29 mouse cellular contexts compared by ENCODE assay signal in genomic region chr17:31098788-31099187, GRCm38 (mm10). TPM values are rescaled to one million over a fixed set of nuclear protein-coding genes. Genes with fewer than 3 reads are reported as not detected.
DNase-seq lines count a peak whose midpoint lies in the region; ATAC-seq and TF ChIP-seq lines count a peak whose summit lies in the region.
"Had no signal": no experiment of that assay in that cellular context is flagged by ENCODE, and none has a peak within 500 bp of the region (broad histone marks: within the 10 kb centered on the region; RNA-seq: fewer than 3 reads in every experiment).

No protein-coding gene starts in this region.

- 83% methylated on average over 5 of the region's 5 CpGs for WGBS in midbrain, embryonic 11.5 days
- WGBS in midbrain, embryonic 10.5 days, result 84% methylated on average over 5 of the region's 5 CpGs
- 58% methylated on average over 5 of the region's 5 CpGs for WGBS in liver, embryonic 15.5 days (ENCODE audit: insufficient replicate concordance)
- 61% methylated on average over 5 of the region's 5 CpGs for WGBS in olfactory bulb, adult 2 months

- no peak for TF ChIP-seq CTCF in olfactory bulb, adult 2 months (IDR thresholded peaks at IDR 0.05; ENCODE audit: insufficient read depth, low read depth, low read length)

- no peaks in the 10 kb centered on the region for H3K9me3 ChIP-seq in midbrain, embryonic 11.5 days (ENCODE audit: control insufficient read depth, low read length)
- no peaks in the 10 kb centered on the region; the same call in 1 of the 2 replicates for H3K9me3 ChIP-seq in midbrain, embryonic 10.5 days (replicated peaks)
- H3K9me3 ChIP-seq in liver, embryonic 15.5 days (replicated peaks), result no peaks in the 10 kb centered on the region
- H3K9me3 ChIP-seq: heart, embryonic 13.5 days had no signal

- DNase-seq in midbrain, embryonic 11.5 days (ENCODE audit: low spot score, missing footprints), result peak; percentile 17
- DNase-seq in midbrain, embryonic 10.5 days (ENCODE audit: low spot score), result no peak
- peak; percentile 62 for DNase-seq in liver
- no peak for DNase-seq in cerebellum, adult 8-10 months
- no peak for DNase-seq in lung, postnatal 14 days
- DNase-seq: adrenal gland, postnatal 14 days; cerebellum, adult 11-12 months; cerebellum, postnatal 10 days; heart, postnatal 10 days; kidney, adult 2 months; kidney, postnatal 4 days; lung, adult 2 months; lung, postnatal 10 days; midbrain, embryonic 14.5 days; retina, postnatal 1 day; right cerebral cortex, postnatal 25 days; thymus, adult 18-20 months; thymus, postnatal 36 days had no signal

- no peaks in the 10 kb centered on the region for H3K4me1 ChIP-seq in midbrain, embryonic 11.5 days (ENCODE audit: control insufficient read depth, insufficient read depth, low read length)
- H3K4me1 ChIP-seq in midbrain, embryonic 10.5 days, result peaks cover 13% of the 10 kb centered on the region
- H3K4me1 ChIP-seq in liver, embryonic 15.5 days (replicated peaks), result peaks cover 31% of the 10 kb centered on the region
- H3K4me1 ChIP-seq in olfactory bulb, adult 2 months (ENCODE audit: control insufficient read depth, insufficient read depth, low read length), result peaks cover 29% of the 10 kb centered on the region
- H3K4me1 ChIP-seq: limb, embryonic 12.5 days had no signal

- H3K27ac ChIP-seq in midbrain, embryonic 11.5 days (ENCODE audit: low read depth, low read length), result no peak overlapping the region
- H3K27ac ChIP-seq in midbrain, embryonic 10.5 days (replicated peaks), result no peak overlapping the region
- 0 out of 2 replicates have a peak overlapping the region, but pooled peaks have one; percentile 19 for H3K27ac ChIP-seq in liver, embryonic 15.5 days (replicated peaks)
- H3K27ac ChIP-seq in olfactory bulb, adult 2 months (ENCODE audit: insufficient read depth, low read depth, low read length), result peak overlapping the region; percentile 92
- H3K27ac ChIP-seq: heart, embryonic 13.5 days; hindbrain, embryonic 10.5 days; limb, embryonic 12.5 days had no signal

- no peak overlapping the region for H3K4me3 ChIP-seq in midbrain, embryonic 11.5 days (ENCODE audit: low read depth, low read length)
- H3K4me3 ChIP-seq in midbrain, embryonic 10.5 days, result no peak overlapping the region
- H3K4me3 ChIP-seq in liver, embryonic 15.5 days (replicated peaks), result no peak overlapping the region
- no peak overlapping the region for H3K4me3 ChIP-seq in olfactory bulb, adult 2 months (ENCODE audit: insufficient read depth, low read depth, low read length)
- H3K4me3 ChIP-seq: heart, embryonic 13.5 days; hindbrain, embryonic 10.5 days; limb, embryonic 12.5 days had no signal

- H3K36me3 ChIP-seq in midbrain, embryonic 11.5 days (ENCODE audit: control insufficient read depth, insufficient read depth, low read length), result no peaks in the 10 kb centered on the region
- 0 out of 2 replicates have a peak, but pooled peaks cover 4% of the 10 kb centered on the region for H3K36me3 ChIP-seq in midbrain, embryonic 10.5 days
- no peaks in the 10 kb centered on the region for H3K36me3 ChIP-seq in liver, embryonic 15.5 days (replicated peaks)
- H3K36me3 ChIP-seq: hindbrain, embryonic 10.5 days; limb, embryonic 12.5 days had no signal

- no peak for ATAC-seq in midbrain, embryonic 11.5 days (ENCODE audit: low FRiP score)
- ATAC-seq in liver, embryonic 15.5 days (ENCODE audit: insufficient read depth), result peak; percentile 74
- ATAC-seq: CD4-positive, CD25-positive, alpha-beta regulatory T cell, adult 4 months; forebrain, embryonic 14.5 days; hindbrain, embryonic 16.5 days had no signal

- no peak overlapping the region for H3K9ac ChIP-seq in midbrain, embryonic 11.5 days (ENCODE audit: low read length)
- H3K9ac ChIP-seq in liver, embryonic 15.5 days, result no peak overlapping the region
- H3K9ac ChIP-seq: heart, embryonic 13.5 days; limb, embryonic 12.5 days had no signal

- 0 out of 2 replicates have a peak, but pooled peaks have one; percentile 12 for TF ChIP-seq POLR2A in olfactory bulb, adult 2 months (IDR thresholded peaks at IDR 0.05; ENCODE audit: insufficient read depth, low read depth, low read length)

- H3K4me2 ChIP-seq in midbrain, embryonic 11.5 days, result no peak overlapping the region
- peak overlapping the region; percentile 40 for H3K4me2 ChIP-seq in liver, embryonic 15.5 days
- H3K4me2 ChIP-seq: heart, embryonic 13.5 days; limb, embryonic 12.5 days had no signal

- H3K27me3 ChIP-seq in midbrain, embryonic 11.5 days (ENCODE audit: control insufficient read depth, insufficient read depth, low read length), result no peaks in the 10 kb centered on the region
- no peaks in the 10 kb centered on the region for H3K27me3 ChIP-seq in midbrain, embryonic 10.5 days (ENCODE audit: low read depth, poor library complexity, severe bottlenecking)
- no peaks in the 10 kb centered on the region for H3K27me3 ChIP-seq in liver, embryonic 15.5 days
- H3K27me3 ChIP-seq: heart, embryonic 13.5 days; limb, embryonic 12.5 days had no signal

RNA-seq across cellular contexts. Expression of gene Tff3, which starts 30.7 kb away (rescaled TPM):
- 0.50 and 1.7 TPM in 2 replicates for polyA plus RNA-seq in midbrain, embryonic 11.5 days (2014; fragmentation: Nextera tagmentation; extraction: Ambion mirVana)
- polyA plus RNA-seq in midbrain, embryonic 10.5 days (2016; fragmentation: Nextera tagmentation; extraction: Ambion mirVana), result 1.2 TPM in 1 of 2 replicates, not detected in the other
- polyA plus RNA-seq in liver, embryonic 15.5 days (2015; fragmentation: Nextera tagmentation; extraction: Ambion mirVana), result 74.3 and 97.3 TPM in 2 replicates
- not detected in 2 replicates for polyA plus RNA-seq in olfactory bulb, adult 2 months (2012; ENCODE audit: insufficient read depth, insufficient read length, low replicate concordance, missing spikeins)
- polyA plus RNA-seq: CD4-positive, CD25-positive, alpha-beta regulatory T cell, adult 4 months; cortical plate, adult 2 months; embryonic facial prominence, embryonic 14.5 days; heart, embryonic 13.5 days; hindbrain, embryonic 10.5 days; kidney, adult 2 months; limb, embryonic 12.5 days; lung, adult 2 months; neural tube, embryonic 14.5 days had no signal

RNA-seq across cellular contexts. Expression of gene Abcg1, which starts 41.3 kb away (rescaled TPM):
- polyA plus RNA-seq in midbrain, embryonic 11.5 days (2014; fragmentation: Nextera tagmentation; extraction: Ambion mirVana), result 10.4 TPM in 2 replicates
- polyA plus RNA-seq in midbrain, embryonic 10.5 days (2016; fragmentation: Nextera tagmentation; extraction: Ambion mirVana), result 5.8 and 9.0 TPM in 2 replicates
- polyA plus RNA-seq in liver, embryonic 15.5 days (2015; fragmentation: Nextera tagmentation; extraction: Ambion mirVana), result 9.3 and 10.2 TPM in 2 replicates
- not detected in 2 replicates for polyA plus RNA-seq in olfactory bulb, adult 2 months (2012; ENCODE audit: insufficient read depth, insufficient read length, low replicate concordance, missing spikeins)

RNA-seq across cellular contexts. Expression of gene Tff2, which starts 45.3 kb away (rescaled TPM):
- polyA plus RNA-seq in midbrain, embryonic 11.5 days (2014; fragmentation: Nextera tagmentation; extraction: Ambion mirVana), result not detected in 2 replicates
- not detected in 2 replicates for polyA plus RNA-seq in midbrain, embryonic 10.5 days (2016; fragmentation: Nextera tagmentation; extraction: Ambion mirVana)
- polyA plus RNA-seq in liver, embryonic 15.5 days (2015; fragmentation: Nextera tagmentation; extraction: Ambion mirVana), result not detected in 2 replicates
- not detected in 2 replicates for polyA plus RNA-seq in olfactory bulb, adult 2 months (2012; ENCODE audit: insufficient read depth, insufficient read length, low replicate concordance, missing spikeins)
- polyA plus RNA-seq: CD4-positive, CD25-positive, alpha-beta regulatory T cell, adult 4 months; cortical plate, adult 2 months; embryonic facial prominence, embryonic 14.5 days; forebrain, embryonic 14.5 days; heart, embryonic 13.5 days; hindbrain, embryonic 10.5 days; hindbrain, embryonic 16.5 days; limb, embryonic 12.5 days; midbrain, embryonic 14.5 days; neural tube, embryonic 14.5 days had no signal

Comparison
In these comparisons a context has a peak if more than half of its experiments do, and no peak if none do; other contexts are left out.
1. DNase-seq: peak in midbrain, embryonic 11.5 days (single experiment) and liver (single experiment); none in midbrain, embryonic 10.5 days (single experiment), cerebellum, adult 8-10 months (single experiment) and lung, postnatal 14 days (single experiment).
2. H3K27ac ChIP-seq: peak in liver, embryonic 15.5 days (single experiment) and olfactory bulb, adult 2 months (single experiment); none in midbrain, embryonic 11.5 days (single experiment) and midbrain, embryonic 10.5 days (single experiment).
3. RNA of gene Tff3, which starts 30.7 kb away (polyA plus RNA-seq): 74.3 to 97.3 TPM in liver, embryonic 15.5 days; 0.50 to 1.7 TPM in midbrain, embryonic 11.5 days, 1.2 TPM in midbrain, embryonic 10.5 days and not detected in olfactory bulb, adult 2 months; every median in the first group is over 10 times any median in the second.